Mouse (Mus musculus) neural tube, embryonic 15.5 days (tissue): ENCODE data around the gene Paxip1. TPM values are rescaled to one million over a fixed set of nuclear protein-coding genes. Genes with fewer than 3 reads are reported as not detected.

Source experiments
- ATAC-seq: fragments of 200-750 bp; cut with Nextera tagmentation; 2 replicates; pipeline ENCODE4 v1.8.0; 2017; ENCODE audit warnings: mild to moderate bottlenecking, moderate TSS enrichment, moderate library complexity; ENCODE audit not compliant: low FRiP score
- H3K27ac ChIP-seq: fragments of 300-500 bp; sonication (generic); replicated peaks from 2 replicates; pipeline ENCODE4 v1.5.1; 2015; ENCODE audit warnings: mild to moderate bottlenecking, inconsistent platforms
- H3K27me3 ChIP-seq: fragments of 300-500 bp; sonication (generic); replicated peaks from 2 replicates; pipeline ENCODE4 v1.6.1; 2015; ENCODE audit warnings: inconsistent platforms
- H3K36me3 ChIP-seq: fragments of 300-500 bp; sonication (generic); 2 replicates; pipeline ENCODE4 v1.6.1; 2015; ENCODE audit warnings: inconsistent platforms
- H3K4me1 ChIP-seq: fragments of 300-500 bp; sonication (generic); 2 replicates; pipeline ENCODE4 v1.6.1; 2015; ENCODE audit warnings: inconsistent platforms
- H3K4me2 ChIP-seq: fragments of 300-500 bp; sonication (generic); 2 replicates; pipeline ENCODE4 v1.6.1; 2015; ENCODE audit warnings: inconsistent platforms, mild to moderate bottlenecking, moderate library complexity
- H3K4me3 ChIP-seq: fragments of 300-500 bp; sonication (generic); replicated peaks from 2 replicates; pipeline ENCODE4 v1.5.1; 2015; ENCODE audit warnings: mild to moderate bottlenecking, inconsistent platforms
- H3K9ac ChIP-seq: fragments of 300-500 bp; sonication (generic); replicated peaks from 2 replicates; pipeline ENCODE4 v1.6.1; 2015; ENCODE audit warnings: mild to moderate bottlenecking, inconsistent platforms
- H3K9me3 ChIP-seq: fragments of 300-500 bp; sonication (generic); replicated peaks from 2 replicates; pipeline ENCODE4 v1.6.1; 2016; ENCODE audit warnings: inconsistent platforms
- whole genome bisulfite sequencing: fragments of 180-500 bp; shearing (Covaris S2); methylation state at CpG from one replicate; pipeline ENCODE4 v1.1.7; 2015; ENCODE audit warnings: mixed read lengths; 5-methylcytosine and 5-hydroxymethylcytosine counted together
- polyA plus RNA-seq: library from polyadenylated mRNA; unstranded; fragments of >200 nt; fragmentation: Nextera tagmentation; extraction: Ambion mirVana; gene quantifications from 2 replicates; pipeline ENCODE4 v1.2.1, GENCODE M21; 2015

The Paxip1 gene
- 27.2 and 27.5 TPM in 2 replicates for polyA plus RNA-seq

DNA sequence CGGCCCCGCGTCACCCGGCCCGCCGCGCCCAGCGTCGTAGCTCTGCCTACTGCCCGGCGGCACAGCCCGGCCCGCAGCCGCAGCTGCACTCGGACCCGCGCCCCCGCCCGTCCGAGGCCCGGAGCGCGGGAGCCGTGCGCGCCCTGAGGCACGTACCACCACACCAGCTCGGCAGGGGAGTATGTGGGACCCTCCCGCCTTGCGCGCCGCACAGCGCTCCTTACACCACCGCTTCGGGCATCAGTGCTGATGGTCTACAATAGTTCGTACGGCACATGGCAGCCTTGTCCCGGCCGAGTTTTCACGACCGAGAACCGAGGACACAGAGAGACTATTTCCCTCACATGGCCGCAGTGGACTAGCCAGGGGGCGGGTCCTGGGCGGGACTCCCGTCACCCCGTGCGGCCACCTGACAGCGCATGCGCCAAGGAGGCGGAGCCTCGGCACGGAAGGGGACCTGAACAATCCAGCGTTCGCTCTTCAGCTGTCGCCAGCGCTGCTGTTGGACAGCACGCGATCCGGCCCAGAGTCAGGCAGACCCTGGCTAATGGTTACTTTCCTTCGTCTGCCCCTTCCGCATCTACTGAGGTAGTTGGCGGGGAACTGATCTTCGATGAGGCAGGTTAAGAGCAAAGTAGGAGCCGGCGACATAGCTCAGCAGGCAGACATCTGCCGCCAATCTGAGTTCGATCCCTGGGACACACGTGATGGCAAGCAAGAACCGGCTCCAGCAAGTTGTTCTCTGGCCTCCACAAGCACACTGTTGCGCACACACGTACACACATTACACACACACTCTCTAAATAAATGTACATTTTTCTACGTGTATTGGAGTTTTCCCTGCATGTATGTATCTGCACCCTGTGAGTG is at the start of gene Paxip1:
Gene Paxip1 (minus strand): TSS at position 389 of the 870 bp plus-strand sequence.
- Histone ChIP-seq H3K4me1 (peaks cover 28% of the 10 kb centered on the region), H3K4me3 (peak within 1 kb of the TSS; percentile 88), H3K36me3 (peaks cover 15% of the 10 kb centered on the region), H3K4me2 (peak within 1 kb of the TSS; percentile 64), H3K27me3 (no peaks in the 10 kb centered on the region), H3K27ac (peak within 1 kb of the TSS; percentile 94), H3K9me3 (no peaks in the 10 kb centered on the region), H3K9ac (peak within 1 kb of the TSS; percentile 71)
- WGBS = under 1% methylated on average over 73 of the region's 73 CpGs
- ATAC-seq = peak; percentile 98

DNA sequence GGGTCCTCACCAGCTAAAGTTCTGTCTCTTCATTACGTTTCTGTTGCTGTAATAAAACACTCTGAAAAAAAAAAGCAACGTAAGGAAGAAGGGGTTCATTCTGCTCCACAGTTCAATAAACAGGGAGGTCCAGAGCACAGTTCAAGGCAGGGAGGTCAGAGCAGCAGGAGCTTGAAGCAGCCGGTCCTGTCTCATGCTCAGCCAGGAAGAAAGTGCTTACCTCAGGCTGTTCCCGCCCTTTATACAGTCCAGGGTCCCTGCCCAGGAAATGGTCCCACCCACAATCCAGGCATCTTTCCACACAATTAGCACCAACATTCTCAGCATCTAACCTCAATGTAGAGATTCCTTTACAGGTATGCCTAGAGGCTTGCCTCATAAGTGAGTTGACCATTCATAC is 46.6 kb upstream of the Paxip1 start:
- H3K27ac ChIP-seq = no peak overlapping the region
- no peaks in the 10 kb centered on the region for H3K9me3 ChIP-seq
- H3K4me3 ChIP-seq = no peak overlapping the region
- no peak overlapping the region for H3K4me2 ChIP-seq
- WGBS = 38% methylated on average over 4 of the region's 4 CpGs
- H3K9ac ChIP-seq = no peak overlapping the region
- no peaks in the 10 kb centered on the region for H3K36me3 ChIP-seq
- H3K27me3 ChIP-seq = no peaks in the 10 kb centered on the region
- ATAC-seq = no peak
- peaks cover 17% of the 10 kb centered on the region for H3K4me1 ChIP-seq

DNA sequence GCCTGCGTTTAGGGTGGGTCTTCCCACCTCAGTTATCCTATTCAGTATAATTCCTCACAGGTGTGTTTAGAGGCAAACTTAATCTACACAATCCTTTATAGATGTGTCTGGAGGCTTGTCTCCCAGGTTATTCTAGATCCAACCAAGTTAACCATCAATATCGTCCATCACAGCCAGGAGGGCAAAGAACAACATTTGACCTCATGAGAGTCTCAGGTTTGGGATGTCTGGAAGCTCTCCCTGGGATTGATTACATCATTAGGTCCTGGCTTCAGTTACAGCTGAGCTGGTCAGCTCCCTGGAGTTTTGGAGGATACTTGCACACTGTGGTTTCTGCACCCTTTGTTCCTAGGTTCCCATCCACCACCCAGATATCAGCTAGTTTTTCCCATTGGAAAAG is 43.6 kb upstream of the Paxip1 start:
- no peak overlapping the region for H3K27ac ChIP-seq
- 85% methylated on average over 2 of the region's 2 CpGs for WGBS

DNA sequence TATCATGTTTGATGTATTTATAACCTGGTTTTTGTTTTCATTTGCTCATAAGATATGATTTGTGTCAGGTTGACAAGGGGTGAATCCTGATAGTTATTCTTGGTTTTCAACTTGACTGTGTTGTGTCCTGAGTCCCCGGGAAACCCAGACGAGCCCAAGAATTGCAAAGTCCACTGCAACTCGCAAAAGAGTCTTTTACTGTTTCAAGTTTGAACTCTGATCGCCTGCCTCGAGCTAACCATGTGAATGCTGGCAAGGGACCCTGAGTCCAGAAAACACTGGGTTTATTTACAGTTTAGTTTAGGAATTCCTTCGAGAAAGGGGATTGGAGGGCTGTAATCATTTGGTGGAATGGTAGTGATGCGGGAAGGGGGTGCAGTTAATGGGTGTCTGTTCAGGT is 36.5 kb upstream of the Paxip1 start:
- ATAC-seq = no peak
- H3K4me1 ChIP-seq = no peaks in the 10 kb centered on the region

More for the DNA sequence above, 43.6 kb upstream of the Paxip1 start:
- no peak overlapping the region for H3K4me2 ChIP-seq
- H3K4me3 ChIP-seq = no peak overlapping the region
- H3K36me3 ChIP-seq = no peaks in the 10 kb centered on the region
- no peaks in the 10 kb centered on the region for H3K9me3 ChIP-seq
- no peak overlapping the region for H3K9ac ChIP-seq
- no peak for ATAC-seq
- no peaks in the 10 kb centered on the region for H3K27me3 ChIP-seq
- H3K4me1 ChIP-seq = no peaks in the 10 kb centered on the region

DNA sequence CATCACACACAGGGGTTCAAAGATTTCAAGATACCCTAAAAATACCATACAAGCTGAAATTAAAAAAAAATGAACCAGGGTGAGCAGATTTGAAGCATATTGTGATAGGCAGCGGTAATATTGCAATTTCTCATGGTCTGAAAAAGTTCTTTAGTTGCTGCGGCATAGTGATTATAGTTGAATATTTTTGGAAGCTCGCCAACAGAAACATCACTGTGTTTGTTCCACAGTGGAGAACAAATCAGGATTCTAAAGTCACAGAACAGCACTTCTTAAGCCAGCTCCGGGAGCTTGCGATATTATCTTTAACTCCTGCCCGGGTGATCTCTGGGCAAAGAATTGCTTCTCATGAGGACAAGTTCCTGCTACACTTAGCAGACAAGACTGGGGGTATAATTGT is 29.7 kb upstream of the Paxip1 start:
- H3K9me3 ChIP-seq = no peaks in the 10 kb centered on the region
- H3K4me3 ChIP-seq = no peak overlapping the region
- no peak for ATAC-seq
- no peaks in the 10 kb centered on the region for H3K36me3 ChIP-seq
- no peak overlapping the region for H3K4me2 ChIP-seq
- 86% methylated on average over 6 of the region's 6 CpGs for WGBS
- H3K4me1 ChIP-seq = no peaks in the 10 kb centered on the region
- no peak overlapping the region for H3K27ac ChIP-seq
- no peaks in the 10 kb centered on the region for H3K27me3 ChIP-seq
- no peak overlapping the region for H3K9ac ChIP-seq

More for the DNA sequence above, 36.5 kb upstream of the Paxip1 start:
- Histone ChIP-seq H3K9ac (no peak overlapping the region), H3K4me2 (no peak overlapping the region), H3K27ac (no peak overlapping the region), H3K9me3 (no peaks in the 10 kb centered on the region), H3K36me3 (no peaks in the 10 kb centered on the region), H3K4me3 (no peak overlapping the region), H3K27me3 (no peaks in the 10 kb centered on the region)
- WGBS = 57% methylated on average over 7 of the region's 7 CpGs

DNA sequence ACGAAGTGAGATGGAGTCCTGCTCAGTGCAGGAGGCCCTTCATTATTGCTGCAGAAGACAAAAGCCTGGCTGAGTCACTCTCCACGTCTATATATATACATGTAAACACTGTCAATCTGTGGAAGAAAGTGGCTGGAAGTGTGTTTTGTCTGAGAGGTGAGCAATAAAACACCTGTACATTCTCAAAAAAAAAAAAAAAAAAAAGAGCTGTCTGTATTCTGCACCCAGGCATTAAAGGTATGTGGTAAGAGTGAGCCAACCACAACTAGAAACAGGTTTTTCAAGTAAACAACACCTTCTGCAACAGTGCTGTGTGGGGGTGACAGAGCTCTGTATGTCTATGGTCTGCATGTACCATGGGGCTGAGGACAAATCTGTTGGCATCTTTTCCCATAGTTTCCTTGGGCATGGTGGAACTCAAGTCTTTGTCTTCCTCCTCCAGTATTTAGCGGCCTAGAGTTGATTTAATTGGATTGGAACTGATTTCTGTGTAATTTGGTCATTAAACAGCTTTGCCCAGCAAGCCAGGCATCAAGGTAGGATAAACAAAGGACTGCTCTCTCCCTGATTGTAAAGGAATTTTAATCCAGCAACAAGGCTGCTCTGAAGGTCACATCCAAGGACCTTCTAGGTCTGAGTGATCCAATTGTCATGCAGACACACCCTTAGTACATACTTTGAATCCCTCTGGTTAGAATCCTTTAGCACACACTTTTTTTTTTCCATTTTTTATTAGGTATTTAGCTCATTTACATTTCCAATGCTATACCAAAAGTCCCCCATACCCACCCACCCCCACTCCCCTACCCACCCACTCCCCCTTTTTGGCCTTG is 27.6 kb upstream of the Paxip1 start:
- H3K9me3 ChIP-seq = no peaks in the 10 kb centered on the region
- no peak for ATAC-seq
- H3K9ac ChIP-seq = no peak overlapping the region
- 63% methylated on average over 3 of the region's 3 CpGs for WGBS
- no peaks in the 10 kb centered on the region for H3K27me3 ChIP-seq
- no peak overlapping the region for H3K27ac ChIP-seq
- no peaks in the 10 kb centered on the region for H3K4me1 ChIP-seq
- H3K36me3 ChIP-seq = no peaks in the 10 kb centered on the region
- no peak overlapping the region for H3K4me2 ChIP-seq
- H3K4me3 ChIP-seq = no peak overlapping the region

DNA sequence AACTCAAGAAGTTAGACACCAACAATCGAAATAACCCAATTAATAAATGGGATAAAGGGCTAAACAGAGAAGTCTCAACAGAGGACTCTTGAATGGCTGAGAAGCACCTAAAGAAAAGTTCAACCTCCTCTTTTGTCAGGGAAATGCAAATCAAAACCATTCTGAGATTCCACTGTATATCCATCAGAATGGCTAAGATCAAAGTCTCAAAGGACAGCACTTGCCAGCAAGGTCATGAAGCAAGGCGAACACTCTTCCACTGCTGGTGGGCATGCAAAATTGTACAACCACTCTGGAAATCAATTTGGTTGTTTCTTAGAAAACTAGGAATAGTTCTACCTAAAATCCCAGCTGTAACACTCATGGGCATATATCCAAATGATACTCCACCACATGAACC is 22.8 kb upstream of the Paxip1 start:
- Histone ChIP-seq H3K4me1 (no peaks in the 10 kb centered on the region), H3K36me3 (no peaks in the 10 kb centered on the region), H3K4me3 (no peak overlapping the region), H3K4me2 (no peak overlapping the region), H3K9me3 (no peaks in the 10 kb centered on the region), H3K27me3 (no peaks in the 10 kb centered on the region), H3K27ac (no peak overlapping the region), H3K9ac (no peak overlapping the region)
- WGBS = 88% methylated on average over 2 of the region's 2 CpGs
- no peak for ATAC-seq

DNA sequence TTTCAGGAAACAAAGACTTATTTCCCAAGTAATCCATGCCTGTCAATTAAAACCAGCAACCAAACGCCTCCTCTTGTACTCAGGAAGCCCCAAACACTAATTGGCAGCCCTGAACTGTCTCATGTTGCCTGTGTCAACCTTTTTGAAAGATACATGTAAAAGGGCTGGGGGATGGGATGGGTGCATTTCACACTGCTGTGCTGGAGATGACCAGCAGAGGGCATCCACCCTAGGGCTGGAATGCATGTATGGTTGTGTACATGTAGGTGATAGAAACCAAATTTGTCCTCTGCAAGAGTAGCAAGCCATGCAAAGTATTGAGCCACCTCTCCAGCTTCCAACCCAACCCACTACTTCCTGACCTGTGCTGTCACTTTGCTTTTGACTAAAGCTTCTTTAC is 2.4 kb upstream of the Paxip1 start:
- H3K4me2 ChIP-seq = no peak overlapping the region
- WGBS = 17% methylated on average over 1 of the region's 1 CpGs
- ATAC-seq = no peak

DNA sequence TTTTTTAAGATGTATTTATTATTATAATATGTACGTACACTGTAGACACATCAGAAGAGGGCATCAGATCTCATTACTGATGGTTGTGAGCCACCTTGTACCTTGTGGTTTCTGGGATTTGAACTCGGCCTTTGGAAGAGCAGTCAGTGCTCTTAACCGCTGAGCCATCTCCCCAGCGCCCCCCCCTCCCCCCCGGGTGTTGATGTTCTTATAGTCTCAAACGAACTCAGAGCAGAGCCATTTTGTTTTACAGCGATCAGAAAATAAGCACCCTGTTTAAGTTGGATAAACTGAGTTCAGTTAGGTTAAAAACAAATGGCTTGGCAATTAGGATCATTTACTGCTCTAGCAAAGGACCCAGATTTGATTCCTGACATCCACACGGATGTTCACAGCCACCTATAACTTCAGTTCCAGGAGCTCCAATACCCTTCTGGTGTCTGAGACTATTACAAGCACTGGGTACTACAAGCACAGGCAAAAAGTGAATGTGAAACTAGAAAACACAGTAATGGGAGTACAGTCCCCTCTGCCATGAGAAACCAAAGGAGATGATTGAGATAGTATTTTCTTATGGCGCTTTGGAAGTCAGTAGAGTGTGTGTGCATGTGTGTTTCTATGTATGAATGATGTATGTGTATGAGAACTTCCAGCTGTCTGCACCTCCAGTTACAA is 1.2 kb upstream of the Paxip1 start:
- peak overlapping the region; percentile 88 for H3K4me3 ChIP-seq
- no peak overlapping the region for H3K9ac ChIP-seq
- WGBS = 58% methylated on average over 9 of the region's 9 CpGs
- no peak for ATAC-seq
- H3K4me1 ChIP-seq = peaks cover 28% of the 10 kb centered on the region
- H3K27ac ChIP-seq = no peak overlapping the region
- H3K27me3 ChIP-seq = no peaks in the 10 kb centered on the region
- H3K36me3 ChIP-seq = peaks cover 8% of the 10 kb centered on the region
- H3K4me2 ChIP-seq = peak overlapping the region; percentile 64
- H3K9me3 ChIP-seq = no peaks in the 10 kb centered on the region

More for the DNA sequence above, 2.4 kb upstream of the Paxip1 start:
- H3K36me3 ChIP-seq = no peaks in the 10 kb centered on the region
- H3K27me3 ChIP-seq = no peaks in the 10 kb centered on the region
- H3K4me3 ChIP-seq = no peak overlapping the region
- H3K4me1 ChIP-seq = peaks cover 27% of the 10 kb centered on the region
- no peaks in the 10 kb centered on the region for H3K9me3 ChIP-seq
- H3K27ac ChIP-seq = no peak overlapping the region
- H3K9ac ChIP-seq = no peak overlapping the region

DNA sequence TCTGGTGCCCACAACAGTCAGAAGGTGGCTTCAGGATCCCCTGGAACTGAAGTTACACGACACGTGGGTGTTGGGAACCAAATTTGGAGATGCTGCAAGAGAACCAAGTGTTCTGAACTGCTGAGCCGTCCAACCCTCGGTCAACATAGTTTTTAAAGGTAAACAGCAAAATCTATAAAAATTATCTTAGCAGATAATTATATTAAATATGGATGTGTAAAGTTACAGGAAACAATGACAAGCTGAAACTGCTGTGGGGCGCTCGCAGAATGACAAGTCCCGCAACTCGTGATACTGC is 631 bp upstream of the Paxip1 start:
- peak overlapping the region; percentile 64 for H3K4me2 ChIP-seq
- H3K27me3 ChIP-seq = no peaks in the 10 kb centered on the region
- peak overlapping the region; percentile 71 for H3K9ac ChIP-seq
- peak overlapping the region; percentile 88 for H3K4me3 ChIP-seq
- peaks cover 13% of the 10 kb centered on the region for H3K36me3 ChIP-seq
- H3K9me3 ChIP-seq = no peaks in the 10 kb centered on the region
- WGBS = 17% methylated on average over 8 of the region's 8 CpGs
- peaks cover 28% of the 10 kb centered on the region for H3K4me1 ChIP-seq
- no peak for ATAC-seq
- H3K27ac ChIP-seq = peak overlapping the region; percentile 94

DNA sequence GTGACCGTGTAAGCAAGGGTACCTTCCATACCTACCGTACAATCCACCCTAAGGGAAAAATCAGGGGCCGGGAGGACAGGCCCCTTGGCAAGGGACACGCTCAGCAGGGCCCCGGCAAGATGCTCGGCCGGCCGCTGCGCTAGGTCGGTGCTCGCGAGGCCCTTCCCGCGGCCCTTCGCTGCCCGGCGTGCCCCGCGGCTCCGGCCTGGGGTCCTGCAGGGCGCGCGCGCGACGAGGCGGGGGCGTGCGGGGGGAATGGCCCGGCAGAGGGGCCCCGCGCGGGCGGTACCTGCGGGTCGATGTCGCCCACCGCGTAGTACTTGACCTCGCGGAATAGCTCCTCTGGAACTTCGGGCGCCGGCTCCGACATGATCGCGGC is 592 bp downstream of the Paxip1 start:
- Histone ChIP-seq H3K36me3 (peaks cover 21% of the 10 kb centered on the region), H3K4me2 (peak overlapping the region; percentile 64), H3K9me3 (no peaks in the 10 kb centered on the region), H3K27me3 (no peaks in the 10 kb centered on the region), H3K27ac (peak overlapping the region; percentile 94), H3K9ac (peak overlapping the region; percentile 71), H3K4me1 (peaks cover 28% of the 10 kb centered on the region), H3K4me3 (peak overlapping the region; percentile 88)
- under 1% methylated on average over 36 of the region's 47 CpGs for WGBS
- peak; percentile 90 for ATAC-seq
